Mouse (Mus musculus) G1E (cell line): Measurements from ENCODE around the gene Kcnip1. TPM values are rescaled to one million over a fixed set of nuclear protein-coding genes. Genes with fewer than 3 reads are reported as not detected.

ENCODE experiments used
- ATAC-seq: 2 replicates; pipeline ENCODE4 v1.8.0; 2016; ENCODE audit warnings: mild to moderate bottlenecking; ENCODE audit not compliant: insufficient number of reproducible peaks, poor library complexity, low FRiP score, severe bottlenecking; ENCODE audit errors: extremely low read depth
- DNase-seq: peaks from one replicate; pipeline ENCODE4 v3.0.0; 2012; ENCODE audit warnings: low spot score
- H3K27me3 ChIP-seq: 2 replicates; pipeline ENCODE4 v1.6.1; 2012; ENCODE audit warnings: mild to moderate bottlenecking, low read length, inconsistent platforms; ENCODE audit not compliant: insufficient read depth
- H3K36me3 ChIP-seq: replicated peaks from 2 replicates; pipeline ENCODE3; 2012; ENCODE audit warnings: mild to moderate bottlenecking, inconsistent platforms
- H3K4me1 ChIP-seq: 2 replicates; pipeline ENCODE4 v1.6.1; 2012; ENCODE audit warnings: low read depth, low read length, inconsistent platforms, mixed read lengths; ENCODE audit not compliant: insufficient read depth
- H3K4me3 ChIP-seq: 2 replicates; pipeline ENCODE4 v1.5.1; 2012; ENCODE audit warnings: low read depth, mild to moderate bottlenecking, inconsistent platforms, low read length, moderate library complexity, mixed read lengths
- H3K9me3 ChIP-seq: replicated peaks from 2 replicates; pipeline ENCODE4 v1.6.1; 2012; ENCODE audit warnings: inconsistent platforms
- CTCF ChIP-seq: IDR thresholded peaks from 2 replicates; pipeline ENCODE4 v1.5.1; 2012; ENCODE audit warnings: low read depth, low read length, inconsistent platforms, mixed read lengths
- GATA1 ChIP-seq: IDR thresholded peaks from 2 replicates; pipeline ENCODE4 v1.6.1; 2012; ENCODE audit warnings: borderline replicate concordance, low read length, inconsistent platforms, mixed read lengths
- GATA2 ChIP-seq: IDR thresholded peaks from 2 replicates; pipeline ENCODE4 v1.6.1; 2012; ENCODE audit warnings: low read depth, low read length, inconsistent platforms, borderline replicate concordance
- POLR2AphosphoS5 ChIP-seq: IDR thresholded peaks from 2 replicates; pipeline ENCODE4 v1.6.1; 2012; ENCODE audit warnings: low read depth, low read length, inconsistent platforms; ENCODE audit not compliant: insufficient replicate concordance
- TAL1 ChIP-seq: conservative IDR thresholded peaks from 2 replicates; pipeline ENCODE4 v1.6.1; 2012; ENCODE audit warnings: low read depth, low read length, inconsistent platforms, mixed read lengths
- polyA plus RNA-seq: library from polyadenylated mRNA; stranded (reverse); fragments of >175 nt; gene quantifications from 2 replicates; pipeline ENCODE4 v1.2.3, GENCODE M21; 2012
- total RNA-seq, 2 experiments: library from RNA; stranded (forward) in 1 of 2; stranded (reverse) in 1 of 2; fragments of 200-1000 nt in 1 of 2; fragments of >200 nt in 1 of 2; fragmentation: Nextera tagmentation in 1 of 2; gene quantifications; 2 replicates each; pipeline ENCODE4 v1.2.3; 2014 to 2017

The Kcnip1 gene
- total and polyA plus RNA-seq, 3 experiments: 0.27 TPM; not detected in 2

GRCm38 (mm10) chr11:33944786-33945328, 48.1 kb downstream of the Kcnip1 start:
- no peak for DNase-seq

DNA sequence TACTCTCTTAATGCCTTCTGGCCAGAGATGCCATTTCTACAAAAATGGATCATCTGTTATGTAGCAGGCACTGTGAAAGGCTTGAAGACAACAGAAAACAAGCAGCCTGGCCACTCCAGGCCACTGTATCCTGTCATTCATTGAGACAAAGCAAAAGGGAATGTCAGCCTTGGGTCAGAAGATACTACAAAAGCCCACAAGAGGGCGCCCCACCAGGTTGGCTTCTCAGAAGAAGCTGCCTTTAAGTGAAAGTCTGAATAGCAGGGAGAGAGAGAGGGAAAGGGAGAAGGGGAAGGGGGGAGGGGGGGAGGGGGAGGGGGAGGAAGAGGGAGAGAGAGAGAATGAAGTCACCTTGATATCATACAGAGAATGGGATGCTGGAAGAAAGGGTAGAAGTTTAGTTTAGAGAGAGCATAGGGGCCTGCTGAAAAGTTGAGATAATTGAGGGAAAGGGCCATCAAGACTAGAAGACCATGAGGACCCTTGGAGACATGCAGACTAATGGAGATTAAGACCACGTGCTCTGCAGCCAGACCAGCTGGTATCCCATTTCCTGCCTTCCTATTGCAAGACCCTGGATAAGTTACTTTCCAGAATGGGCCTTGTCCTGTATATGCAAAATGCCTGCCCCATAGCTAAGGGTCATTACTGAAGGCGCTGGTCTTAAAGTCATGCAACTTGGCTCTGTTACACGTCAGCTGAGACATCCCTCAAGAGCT, 48.7 kb downstream of the Kcnip1 start:
- no peak for ATAC-seq
- no peak for DNase-seq
- Histone ChIP-seq H3K4me3 (no peak overlapping the region), H3K27me3 (no peaks in the 10 kb centered on the region), H3K4me1 (peaks cover 18% of the 10 kb centered on the region), H3K9me3 (peaks cover 7% of the 10 kb centered on the region; the same call in 1 of the 2 replicates), H3K36me3 (no peaks in the 10 kb centered on the region)
- TF ChIP-seq POLR2AphosphoS5: no peak
- TF ChIP-seq GATA1: no peak
- no peak for TF ChIP-seq CTCF
- TF ChIP-seq TAL1: no peak
- no peak for TF ChIP-seq GATA2

More at GRCm38 (mm10) chr11:33944786-33945328, 48.1 kb downstream of the Kcnip1 start:
- no peak for ATAC-seq
- Histone ChIP-seq H3K9me3 (peaks cover 7% of the 10 kb centered on the region; the same call in 1 of the 2 replicates), H3K36me3 (no peaks in the 10 kb centered on the region), H3K27me3 (no peaks in the 10 kb centered on the region), H3K4me3 (no peak overlapping the region), H3K4me1 (peaks cover 12% of the 10 kb centered on the region)
- TF ChIP-seq GATA2 (no peak), CTCF (no peak), TAL1 (no peak)

DNA sequence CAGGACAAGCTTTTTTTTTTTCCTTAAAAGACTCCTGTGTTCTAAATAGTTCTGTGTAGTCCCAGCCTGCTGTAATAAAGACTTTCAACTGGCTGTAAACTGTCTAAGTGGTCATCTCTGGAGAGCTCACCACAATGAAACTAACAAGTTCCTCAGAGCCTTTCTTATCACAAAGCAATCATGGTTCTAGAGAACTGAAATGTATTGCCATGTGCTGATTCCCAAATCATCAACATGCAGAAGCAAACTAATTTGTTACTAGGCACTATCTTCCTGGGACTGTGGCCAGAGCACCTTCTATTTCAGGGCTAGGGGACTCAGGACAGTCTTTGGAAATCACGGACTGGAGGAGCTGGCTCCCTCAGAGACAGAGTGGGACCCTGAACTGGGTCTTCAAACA, 49.4 kb downstream of the Kcnip1 start:
- Histone ChIP-seq H3K27me3 (no peaks in the 10 kb centered on the region), H3K4me3 (no peak overlapping the region), H3K9me3 (peaks cover 4% of the 10 kb centered on the region), H3K36me3 (no peaks in the 10 kb centered on the region), H3K4me1 (peaks cover 23% of the 10 kb centered on the region)
- ATAC-seq (no peak), DNase-seq (no peak)
- no peak for TF ChIP-seq GATA2
- no peak for TF ChIP-seq TAL1
- no peak for TF ChIP-seq CTCF
- TF ChIP-seq POLR2AphosphoS5: no peak
- TF ChIP-seq GATA1: no peak

- ATAC-seq: no peak
- H3K4me1 ChIP-seq: peaks cover 25% of the 10 kb centered on the region
- peaks cover 12% of the 10 kb centered on the region for H3K9me3 ChIP-seq
- no peak overlapping the region for H3K4me3 ChIP-seq
- no peak for DNase-seq
- H3K27me3 ChIP-seq: peaks cover 5% of the 10 kb centered on the region; the same call in 1 of the 2 replicates
- TF ChIP-seq GATA1 (no peak), GATA2 (no peak), POLR2AphosphoS5 (no peak), TAL1 (no peak), CTCF (no peak)
- no peaks in the 10 kb centered on the region for H3K36me3 ChIP-seq
Measured at GRCm38 (mm10) chr11:33939456-33940113, 53.4 kb downstream of the Kcnip1 start.

DNA sequence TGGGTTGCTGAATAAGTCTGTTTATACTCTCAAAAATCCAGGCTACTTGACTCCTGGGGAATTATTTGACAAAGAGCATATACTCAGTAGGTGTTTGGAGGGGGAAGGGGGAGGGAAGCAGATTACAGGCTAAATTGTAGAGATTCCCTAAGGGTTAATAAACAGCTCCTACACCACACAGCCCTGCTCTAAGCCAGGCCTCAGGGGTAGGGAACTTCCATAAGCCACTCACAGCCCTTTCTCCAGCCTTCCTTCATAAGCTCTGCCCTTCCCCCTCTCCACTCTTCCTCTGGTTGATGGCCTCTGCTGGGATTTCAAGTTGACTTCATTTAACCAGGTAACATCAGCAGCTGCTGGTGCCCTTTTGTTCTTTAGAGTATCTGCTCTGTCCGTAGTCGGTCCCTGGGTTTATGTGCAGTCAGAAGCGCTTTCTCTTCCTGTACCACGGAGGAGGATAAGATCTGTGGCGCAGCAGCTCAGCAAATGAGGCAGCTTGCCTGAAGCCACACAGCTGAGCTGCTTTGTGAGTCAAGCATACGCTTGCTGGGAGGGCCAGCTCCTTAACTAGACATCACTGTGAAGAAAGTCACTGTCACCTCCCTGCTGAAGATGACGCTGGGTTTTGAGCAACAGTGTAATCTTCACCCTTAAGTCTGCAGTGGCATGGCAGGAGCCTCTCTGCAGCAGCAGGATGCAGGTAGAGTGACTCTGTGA, 54.2 kb downstream of the Kcnip1 start:
- no peak for TF ChIP-seq GATA1
- no peak for TF ChIP-seq TAL1
- TF ChIP-seq CTCF: no peak
- TF ChIP-seq GATA2: no peak
- TF ChIP-seq POLR2AphosphoS5: no peak
- H3K36me3 ChIP-seq: no peaks in the 10 kb centered on the region
- H3K9me3 ChIP-seq: peaks cover 17% of the 10 kb centered on the region
- H3K4me3 ChIP-seq: no peak overlapping the region; the same call in 1 of the 2 replicates
- DNase-seq (no peak), ATAC-seq (peak; percentile 38)
- H3K4me1 ChIP-seq: peaks cover 21% of the 10 kb centered on the region
- H3K27me3 ChIP-seq: peaks cover 5% of the 10 kb centered on the region; the same call in 1 of the 2 replicates

DNA sequence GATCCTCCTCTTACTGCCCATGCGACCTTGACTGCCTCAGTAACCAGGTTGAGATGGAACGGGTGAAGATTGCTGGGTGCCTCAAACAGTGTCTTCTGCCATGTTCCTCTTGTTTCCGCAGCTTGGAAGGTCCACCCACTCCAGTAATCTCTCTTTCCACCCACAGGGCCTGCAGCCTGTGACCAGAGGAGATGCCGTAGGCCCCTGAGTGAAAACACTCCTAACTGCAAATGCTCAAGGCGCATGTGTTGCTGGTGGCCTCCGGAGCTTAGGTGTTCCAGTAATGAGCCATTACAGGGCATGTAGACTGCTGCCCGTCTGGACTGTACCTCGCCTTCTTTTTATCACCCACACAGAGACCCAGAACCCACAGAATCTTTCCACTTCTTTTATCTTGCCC, 55.3 kb downstream of the Kcnip1 start:
- Histone ChIP-seq H3K27me3 (peaks cover 5% of the 10 kb centered on the region; the same call in 1 of the 2 replicates), H3K36me3 (no peaks in the 10 kb centered on the region), H3K9me3 (peaks cover 20% of the 10 kb centered on the region), H3K4me1 (peaks cover 21% of the 10 kb centered on the region), H3K4me3 (no peak overlapping the region)
- DNase-seq (no peak), ATAC-seq (no peak)
- TF ChIP-seq GATA2: no peak
- TF ChIP-seq POLR2AphosphoS5: no peak
- TF ChIP-seq CTCF: no peak
- TF ChIP-seq TAL1: no peak
- TF ChIP-seq GATA1: no peak
